Mouse (Mus musculus): ENCODE data around the gene Ccnjl.

GRCm38 (mm10) chr11:43552675-43553074 lies 24.1 kb downstream of the Ccnjl start:
- TF ChIP-seq MYOD1 (IDR thresholded peaks at IDR 0.05; ENCODE audit: control insufficient read depth in 1 of 3, insufficient read length in 2 of 3, low read depth in 2 of 3) (no peak), POLR2AphosphoS2 (IDR thresholded peaks at IDR 0.05; ENCODE audit: insufficient read length, low read depth) (no peak), POLR2A (IDR thresholded peaks at IDR 0.05; ENCODE audit: insufficient read length, low read depth) (no peak), MYOG (IDR thresholded peaks at IDR 0.05; ENCODE audit: control insufficient read depth in 1 of 3, insufficient read depth in 1 of 3, insufficient read length in 2 of 3, low read depth in 2 of 3) (no peak), TCF12 (IDR thresholded peaks at IDR 0.05; ENCODE audit: insufficient read depth, poor library complexity, severe bottlenecking) (no peak), USF1 (IDR thresholded peaks at IDR 0.05; ENCODE audit: low read depth) (no peak), MAX (IDR thresholded peaks at IDR 0.05; ENCODE audit: low read depth) (no peak), E2F4 (IDR thresholded peaks at IDR 0.05; ENCODE audit: insufficient read depth) (no peak), REST (IDR thresholded peaks at IDR 0.05; ENCODE audit: insufficient read depth, insufficient read length) (no peak)

All from myocyte (in vitro differentiated cells).